Mouse (Mus musculus): ENCODE results near the gene Gm28308.

GRCm38 (mm10) chr6:52201269-52201668, 11.9 kb downstream of the Gm28308 start:
- TF ChIP-seq CTCF (IDR thresholded peaks at IDR 0.05): no peak
- TF ChIP-seq EP300 (IDR thresholded peaks at IDR 0.05): no peak

Data from lung, postnatal 0 days (tissue).